Mouse (Mus musculus): ENCODE measurements around the gene Hoxc8.

Hoxc8 gene

DNA sequence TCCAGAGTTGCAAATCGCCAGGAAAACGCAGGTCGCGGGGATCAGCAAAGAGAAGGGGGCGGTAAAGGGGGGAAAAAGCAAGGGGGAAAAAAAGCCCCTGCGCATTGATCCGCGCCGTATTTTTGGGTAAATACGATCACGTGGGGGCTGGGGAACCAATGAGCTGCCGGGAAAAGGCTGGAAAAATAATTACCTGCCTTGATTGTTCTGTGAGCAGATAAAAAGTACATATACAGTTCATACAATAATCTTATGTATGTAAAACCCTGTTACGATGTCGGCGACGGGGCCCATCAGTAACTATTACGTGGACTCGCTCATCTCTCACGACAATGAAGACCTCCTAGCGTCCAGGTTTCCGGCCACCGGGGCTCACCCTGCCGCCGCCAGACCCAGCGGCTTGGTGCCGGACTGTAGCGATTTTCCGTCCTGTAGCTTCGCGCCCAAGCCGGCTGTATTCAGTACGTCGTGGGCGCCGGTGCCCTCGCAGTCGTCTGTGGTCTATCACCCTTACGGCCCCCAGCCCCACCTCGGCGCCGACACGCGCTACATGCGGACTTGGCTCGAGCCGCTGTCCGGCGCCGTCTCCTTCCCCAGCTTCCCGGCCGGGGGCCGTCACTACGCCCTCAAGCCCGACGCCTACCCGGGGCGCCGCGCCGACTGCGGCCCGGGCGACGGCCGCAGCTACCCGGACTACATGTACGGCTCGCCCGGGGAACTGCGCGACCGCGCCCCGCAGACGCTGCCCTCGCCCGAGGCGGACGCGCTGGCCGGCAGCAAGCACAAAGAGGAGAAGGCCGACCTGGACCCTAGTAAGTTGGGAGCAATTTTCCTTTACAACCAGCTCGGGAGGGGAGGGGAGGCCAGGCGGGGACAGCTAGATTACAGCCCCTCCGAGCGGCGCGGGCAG is 8.8 kb upstream of the Hoxc8 start:
- DNase-seq (ENCODE audit: low read depth, low spot score): peak; percentile 40

GRCm38 (mm10) chr15:102983716-102984115 is 6.7 kb upstream of the Hoxc8 start:
- no peak for DNase-seq (ENCODE audit: low read depth, low spot score)

DNA sequence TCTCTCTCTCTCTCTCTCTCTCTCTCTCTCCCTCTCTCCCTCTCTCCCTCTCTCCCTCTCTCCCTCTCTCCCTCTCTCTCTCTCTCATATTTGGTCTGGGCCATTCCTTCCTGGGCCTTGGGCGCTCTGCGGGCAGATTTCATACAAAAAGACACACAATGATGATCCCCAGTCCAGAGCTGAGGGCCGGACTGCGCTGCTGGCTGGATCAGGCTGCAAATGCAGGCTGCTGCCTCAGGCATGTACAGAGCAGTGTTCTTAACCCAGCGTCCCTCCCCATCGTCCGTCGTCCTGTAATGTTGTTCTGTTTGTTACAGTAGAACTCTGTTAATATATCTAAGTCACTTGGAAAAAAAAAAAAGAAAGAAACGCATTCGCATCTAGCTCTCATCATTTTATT is 5.9 kb upstream of the Hoxc8 start:
- DNase-seq (ENCODE audit: low read depth, low spot score): no peak

DNA sequence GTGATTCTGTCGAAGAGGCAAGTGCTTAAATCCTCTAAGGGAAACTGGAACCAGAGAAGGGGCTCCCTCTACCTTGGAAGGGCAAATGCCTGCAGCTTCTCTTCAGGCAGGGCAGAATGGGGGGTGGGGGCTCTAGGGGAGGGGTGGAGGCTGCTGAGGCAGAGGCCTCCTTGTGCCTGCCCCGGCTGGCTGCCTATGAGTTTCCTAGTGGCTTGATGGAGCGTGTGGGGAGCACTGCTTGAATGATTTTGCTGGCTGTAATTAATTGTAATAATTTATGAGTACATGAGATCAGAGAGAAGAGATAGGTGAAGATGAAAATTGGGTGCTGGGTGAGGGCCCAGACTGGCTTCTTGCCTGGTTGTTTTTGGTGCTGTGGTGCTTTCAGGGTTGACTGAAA is 5.5 kb upstream of the Hoxc8 start:
- DNase-seq (ENCODE audit: low read depth, low spot score): no peak

DNA sequence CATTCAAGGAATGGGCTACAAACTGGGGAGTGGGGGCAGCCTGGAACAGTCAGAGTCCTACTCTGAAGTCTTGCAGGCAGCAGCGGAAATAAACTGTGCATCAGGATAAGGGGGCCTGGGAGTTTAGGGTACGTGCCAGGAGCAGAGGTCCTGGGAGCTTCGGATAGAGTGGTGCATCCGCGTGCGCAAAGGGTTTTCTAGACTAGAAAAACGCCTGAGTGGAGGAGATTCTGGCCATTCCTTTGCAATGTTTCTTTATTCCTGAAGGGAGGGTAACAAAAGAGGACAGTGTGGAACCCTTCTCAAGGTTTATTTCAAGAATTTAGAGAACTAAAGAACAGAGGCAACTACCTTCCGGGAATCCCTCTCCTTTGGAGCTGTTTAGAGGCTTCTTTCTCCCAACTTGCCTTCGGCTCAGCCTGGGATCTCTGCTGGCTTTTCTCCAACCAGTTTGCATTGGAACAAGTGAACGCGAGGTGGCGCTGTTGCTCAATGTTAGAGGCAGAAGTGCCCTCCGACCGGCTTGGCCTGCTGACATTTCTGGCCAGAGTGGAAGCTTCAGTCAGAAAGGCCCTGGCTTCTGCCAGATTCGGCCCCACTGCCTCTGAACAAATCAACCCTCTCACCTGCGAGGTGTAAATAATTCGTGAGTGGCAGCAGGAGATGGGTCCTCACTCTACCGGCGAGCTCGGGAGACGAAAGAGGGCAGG is 3.1 kb upstream of the Hoxc8 start:
- peak; percentile 67 for DNase-seq (ENCODE audit: low read depth, low spot score)

- no peak for DNase-seq (ENCODE audit: low read depth, low spot score)
These were observed 2.3 kb upstream of the Hoxc8 start for GRCm38 (mm10) chr15:102988078-102988477.

DNA sequence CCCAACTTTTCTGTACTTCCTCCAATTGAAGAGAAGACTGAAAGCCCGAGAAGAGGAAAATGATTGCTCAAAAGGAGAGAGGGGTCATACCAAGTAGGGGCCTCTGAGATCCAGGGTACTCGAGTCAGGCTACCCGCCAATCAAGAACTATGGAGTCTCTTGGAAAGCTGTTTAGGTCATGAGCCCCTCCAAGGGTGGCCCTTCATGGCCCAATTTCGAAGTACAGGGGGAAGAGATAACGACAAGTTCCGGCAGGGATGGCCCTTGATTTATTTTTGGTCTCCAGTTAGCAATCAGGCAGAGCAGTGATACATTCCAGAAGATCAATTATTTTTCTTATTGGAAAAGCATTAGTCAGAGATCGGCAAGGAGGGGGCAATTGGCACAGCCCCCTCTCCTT is 1.4 kb downstream of the Hoxc8 start:
- DNase-seq (ENCODE audit: low read depth, low spot score): no peak

DNA sequence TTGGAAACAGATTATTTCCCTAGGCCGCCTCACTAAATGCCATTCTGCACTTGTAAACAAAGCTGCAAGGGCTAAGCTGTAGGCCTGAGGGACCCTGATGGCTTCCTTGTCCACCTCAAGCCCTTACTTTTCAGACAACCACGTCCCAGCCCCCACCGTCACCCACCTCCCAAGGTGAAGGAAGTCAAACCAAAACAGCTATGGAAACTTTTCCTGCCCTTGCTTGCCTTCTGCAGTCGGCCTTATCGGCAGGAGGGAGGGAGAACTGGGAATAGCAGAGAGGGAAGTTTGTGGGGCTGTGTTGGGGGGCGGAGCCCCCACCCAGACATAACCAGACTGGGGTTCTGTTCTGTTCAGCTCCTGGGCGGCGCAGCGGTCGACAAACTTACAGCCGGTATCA is 1.8 kb downstream of the Hoxc8 start:
- no peak for DNase-seq (ENCODE audit: low read depth, low spot score)

DNA sequence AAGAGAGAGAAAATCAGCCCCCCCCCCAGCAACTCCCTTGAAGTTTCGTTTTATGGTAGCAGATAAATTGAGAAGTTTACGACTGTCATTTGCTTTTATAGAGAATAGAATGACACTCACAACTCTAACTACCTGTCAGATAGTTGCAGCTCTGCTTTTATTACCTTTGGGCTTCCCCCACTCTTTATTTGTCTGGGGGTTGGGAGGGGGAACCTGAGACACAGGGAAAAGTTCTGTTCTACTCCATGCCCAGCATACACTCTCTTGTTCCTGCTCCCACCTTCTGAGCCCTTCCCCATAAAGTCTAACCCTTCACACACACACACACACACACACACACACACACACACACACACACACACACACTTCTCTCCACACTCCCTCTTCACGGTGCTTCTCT is 2.5 kb downstream of the Hoxc8 start:
- DNase-seq (ENCODE audit: low read depth, low spot score): no peak

DNA sequence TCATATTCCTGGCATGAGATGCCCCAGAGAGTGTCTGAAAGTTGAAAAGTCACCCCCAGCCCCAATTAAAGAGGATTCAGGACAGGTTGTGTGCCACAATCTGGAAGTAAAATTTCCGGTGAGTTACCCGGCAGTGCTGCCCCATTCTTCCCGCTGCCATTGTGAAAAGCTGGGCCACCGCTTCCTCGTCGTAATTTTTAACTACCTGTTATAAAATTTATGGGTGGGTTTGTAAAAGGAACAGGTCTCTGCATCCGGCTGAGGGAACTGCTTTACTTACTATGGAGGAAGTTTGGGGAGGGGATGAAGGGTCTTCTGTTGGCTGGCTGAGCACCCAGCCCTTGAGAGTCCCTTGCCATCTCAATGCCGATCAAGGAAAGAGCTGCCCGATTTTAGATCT is 6.1 kb downstream of the Hoxc8 start:
- no peak for DNase-seq (ENCODE audit: low read depth, low spot score)

DNA sequence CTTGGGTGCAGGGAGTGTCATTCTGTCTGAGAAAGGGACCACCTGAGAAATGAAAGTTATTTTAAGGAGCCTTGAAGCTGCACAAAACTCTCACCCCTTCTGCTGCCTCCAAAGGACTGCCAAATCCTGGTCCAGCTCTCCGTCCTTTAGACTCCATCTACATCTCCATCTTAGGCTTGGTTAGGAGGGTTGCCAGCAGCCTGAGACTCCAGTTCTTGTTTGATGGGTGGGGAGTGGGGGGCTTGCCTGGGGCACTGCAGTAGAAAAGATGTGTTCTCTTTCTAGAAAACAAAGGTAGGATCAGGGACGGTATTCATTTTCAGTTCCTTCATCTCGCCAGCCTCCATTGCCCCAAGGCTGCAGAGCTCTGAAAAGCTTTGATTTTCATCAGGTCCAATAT is 7.0 kb downstream of the Hoxc8 start:
- DNase-seq (ENCODE audit: low read depth, low spot score): no peak

- DNase-seq (ENCODE audit: low read depth, low spot score): no peak
These were observed 7.5 kb downstream of the Hoxc8 start, which contains the start of gene Hoxc6 for GRCm38 (mm10) chr15:102997939-102998355. Hoxc6 (plus strand) TSS chr15:102998257.

- DNase-seq (ENCODE audit: low read depth, low spot score): no peak
These were observed 8.3 kb downstream of the Hoxc8 start for GRCm38 (mm10) chr15:102998608-102999182.

GRCm38 (mm10) chr15:102999183-102999831 is 8.9 kb downstream of the Hoxc8 start:
- peak; percentile 75 for DNase-seq (ENCODE audit: low read depth, low spot score)

GRCm38 (mm10) chr15:102999955-103000354 is 9.5 kb downstream of the Hoxc8 start:
- no peak for DNase-seq (ENCODE audit: low read depth, low spot score)

DNA sequence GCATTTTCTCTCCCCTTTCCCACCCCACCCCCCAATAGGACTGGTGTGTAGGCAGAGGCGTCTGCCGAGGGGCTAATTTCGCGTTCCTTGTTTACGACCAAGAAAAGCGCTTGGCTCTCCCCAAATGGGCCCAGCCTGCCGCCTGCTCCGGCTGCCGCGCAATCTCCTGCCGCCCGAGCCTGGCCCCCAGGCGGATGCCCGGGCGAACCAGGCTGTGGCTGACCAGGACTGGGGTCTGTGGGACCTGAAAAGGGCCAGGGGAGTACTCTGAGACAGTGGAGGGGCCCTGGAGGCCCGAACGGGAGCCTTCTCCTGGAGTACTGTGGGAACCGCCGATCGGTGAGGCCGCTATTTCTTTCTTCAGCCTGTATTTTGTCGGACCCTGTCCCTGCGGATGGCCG is 10.1 kb downstream of the Hoxc8 start:
- no peak for DNase-seq (ENCODE audit: low read depth, low spot score)

DNA sequence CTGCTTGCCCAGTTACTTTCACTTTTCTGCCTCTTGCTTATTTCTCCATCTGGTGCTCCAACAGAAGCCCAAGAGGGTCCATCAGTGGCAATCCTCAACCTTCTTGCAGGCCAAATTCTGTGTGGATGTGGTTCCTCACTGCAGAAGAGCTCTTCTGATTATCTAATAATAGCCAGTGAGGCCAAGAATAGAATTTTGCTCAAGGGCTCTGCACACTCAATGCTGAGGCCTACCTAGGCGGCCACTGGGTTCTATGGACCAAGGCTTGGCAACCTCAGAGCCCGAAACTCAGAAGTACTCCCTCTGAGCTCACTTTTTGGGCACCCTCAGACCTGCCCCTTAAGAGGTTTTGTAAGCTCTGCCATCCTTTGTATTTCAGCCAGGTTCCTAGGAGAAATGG is 11.0 kb downstream of the Hoxc8 start:
- no peak for DNase-seq (ENCODE audit: low read depth, low spot score)

DNA sequence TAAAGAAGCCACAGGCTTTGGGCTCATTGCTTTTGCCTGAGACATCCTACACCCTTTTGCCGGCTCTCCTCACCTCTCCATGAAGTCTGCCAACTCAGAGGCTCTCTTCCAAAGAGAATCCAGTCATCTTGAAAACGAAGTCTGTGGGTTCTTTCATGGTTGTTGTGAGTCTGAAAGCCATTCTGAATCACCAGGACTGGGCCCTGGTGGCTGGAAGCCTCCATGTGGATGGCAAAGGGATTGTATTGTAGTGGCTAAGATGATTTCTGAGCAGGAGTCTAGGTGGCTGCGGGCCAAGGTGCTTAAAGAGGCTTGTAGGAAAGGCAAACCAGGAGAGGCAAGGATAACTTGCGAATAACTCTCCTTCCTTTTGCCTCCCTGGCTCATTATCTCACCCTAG is 11.7 kb downstream of the Hoxc8 start:
- DNase-seq (ENCODE audit: low read depth, low spot score): no peak

DNA sequence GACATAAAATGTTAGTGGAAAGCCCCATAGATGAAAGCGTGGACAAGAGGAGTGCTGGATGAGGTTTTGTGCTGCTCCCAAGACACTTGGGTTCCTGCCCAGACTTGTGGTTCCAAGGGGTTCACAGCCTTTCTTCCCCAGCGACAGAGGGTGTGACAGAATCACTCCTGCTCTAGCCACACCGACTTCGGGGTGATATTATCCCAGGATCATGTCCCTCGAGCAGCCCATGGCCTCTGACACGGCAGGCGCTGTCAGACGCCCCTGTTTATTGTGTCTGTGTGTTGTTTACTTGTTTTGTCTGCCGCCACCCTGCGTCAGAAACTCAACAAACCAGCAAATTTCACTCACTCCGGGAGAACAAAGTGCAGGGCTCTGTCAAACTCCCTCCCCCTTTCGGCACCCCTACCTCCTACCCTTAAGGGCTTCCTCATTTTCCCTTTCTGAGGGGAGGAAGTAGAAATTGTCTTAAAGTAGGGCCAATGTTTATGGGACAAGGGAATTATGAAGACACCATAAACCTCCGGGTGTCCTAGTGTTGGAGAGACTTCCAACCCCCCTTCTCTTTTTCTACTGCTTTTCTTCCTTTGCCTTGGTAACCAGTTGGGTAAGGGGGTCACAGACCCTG is 12.5 kb downstream of the Hoxc8 start:
- no peak for DNase-seq (ENCODE audit: low read depth, low spot score)

- DNase-seq (ENCODE audit: low read depth, low spot score): no peak
These were observed 14.9 kb downstream of the Hoxc8 start for GRCm38 (mm10) chr15:103005308-103005707.

- DNase-seq (ENCODE audit: low read depth, low spot score): no peak
These were observed 15.4 kb downstream of the Hoxc8 start for GRCm38 (mm10) chr15:103005797-103006196.

GRCm38 (mm10) chr15:103006326-103006725 is 15.9 kb downstream of the Hoxc8 start:
- DNase-seq (ENCODE audit: low read depth, low spot score): no peak
